Mouse (Mus musculus) intestine, embryonic 15.5 days (tissue): ENCODE results near the gene Cog4. TPM values are rescaled to one million over a fixed set of nuclear protein-coding genes. Genes with fewer than 3 reads are reported as not detected.

Source experiments
- ATAC-seq: fragments of 200-750 bp; cut with Nextera tagmentation; 2 replicates; pipeline ENCODE4 v1.8.0; 2017; ENCODE audit warnings: moderate TSS enrichment, moderate library complexity
- H3K27ac ChIP-seq: fragments of 300-500 bp; sonication (generic); 2 replicates; pipeline ENCODE4 v1.5.1; 2015; ENCODE audit warnings: mild to moderate bottlenecking, inconsistent platforms
- H3K27me3 ChIP-seq: fragments of 300-500 bp; sonication (generic); replicated peaks from 2 replicates; pipeline ENCODE4 v1.6.1; 2015; ENCODE audit warnings: inconsistent platforms
- H3K36me3 ChIP-seq: fragments of 300-500 bp; sonication (generic); 2 replicates; pipeline ENCODE4 v1.6.1; 2015; ENCODE audit warnings: inconsistent platforms
- H3K4me1 ChIP-seq: fragments of 300-500 bp; sonication (generic); replicated peaks from 2 replicates; pipeline ENCODE4 v1.6.1; 2015; ENCODE audit warnings: inconsistent platforms
- H3K4me2 ChIP-seq: fragments of 300-500 bp; sonication (generic); replicated peaks from 2 replicates; pipeline ENCODE4 v1.6.1; 2015; ENCODE audit warnings: mild to moderate bottlenecking, inconsistent platforms
- H3K4me3 ChIP-seq: fragments of 300-500 bp; sonication (generic); replicated peaks from 2 replicates; pipeline ENCODE4 v1.5.1; 2015; ENCODE audit warnings: inconsistent platforms
- H3K9ac ChIP-seq: fragments of 300-500 bp; sonication (generic); 2 replicates; pipeline ENCODE4 v1.6.1; 2015; ENCODE audit warnings: inconsistent platforms
- H3K9me3 ChIP-seq: fragments of 300-500 bp; sonication (generic); 2 replicates; pipeline ENCODE4 v1.6.1; 2016; ENCODE audit warnings: inconsistent platforms
- WGBS: fragments of 180-500 bp; shearing (Covaris S2); methylation state at CpG from one replicate; pipeline ENCODE4 v1.1.7; 2015; 5-methylcytosine and 5-hydroxymethylcytosine counted together
- polyA plus RNA-seq: library from polyadenylated mRNA; unstranded; fragments of >200 nt; fragmentation: Nextera tagmentation; extraction: Ambion mirVana; gene quantifications from 2 replicates; pipeline ENCODE4 v1.2.1, GENCODE M21; 2015

Cog4 gene
- polyA plus RNA-seq: 69.0 and 69.5 TPM in 2 replicates

GRCm38 (mm10) chr8:110846405-110847170 is at the start of gene Cog4, which contains the start of gene Sf3b3:
Cog4 (plus strand) TSS chr8:110846600.
Sf3b3 (minus strand) TSS chr8:110846787.
- peak within 1 kb of the TSS; percentile 86 for H3K9ac ChIP-seq
- H3K27ac ChIP-seq: peak within 1 kb of the TSS; percentile 74
- WGBS: under 1% methylated on average over 53 of the region's 53 CpGs

DNA sequence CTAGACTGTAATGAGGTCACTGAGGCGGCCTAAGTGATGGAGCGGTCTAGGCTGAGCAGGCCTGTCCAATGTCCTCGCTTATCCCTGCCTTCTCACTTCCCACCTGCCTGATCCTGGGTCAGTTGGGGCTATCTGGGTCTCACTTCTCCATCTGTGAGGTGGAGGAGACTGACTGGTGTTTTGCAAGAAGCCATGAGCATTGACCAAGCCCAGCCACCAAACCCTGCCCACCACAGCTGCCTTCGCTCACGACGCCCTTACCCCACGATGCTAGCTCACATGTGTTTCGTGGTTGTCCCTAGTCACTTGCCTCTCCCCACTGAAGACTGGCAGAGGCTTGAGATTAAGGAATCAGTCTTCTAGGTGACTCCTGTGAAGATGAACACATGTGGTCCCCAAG is 49.3 kb upstream of the Cog4 start:
- ATAC-seq: no peak
- no peak overlapping the region for H3K27ac ChIP-seq
- H3K4me2 ChIP-seq: no peak overlapping the region
- no peaks in the 10 kb centered on the region for H3K36me3 ChIP-seq
- H3K27me3 ChIP-seq: no peaks in the 10 kb centered on the region
- H3K4me1 ChIP-seq: peaks cover 11% of the 10 kb centered on the region
- no peaks in the 10 kb centered on the region for H3K9me3 ChIP-seq
- no peak overlapping the region for H3K4me3 ChIP-seq
- 92% methylated on average over 8 of the region's 8 CpGs for whole genome bisulfite sequencing
- no peak overlapping the region for H3K9ac ChIP-seq

More at GRCm38 (mm10) chr8:110846405-110847170, at the start of gene Cog4, which contains the start of gene Sf3b3:
- Histone ChIP-seq H3K9me3 (no peaks in the 10 kb centered on the region), H3K27me3 (no peaks in the 10 kb centered on the region), H3K4me3 (peak within 1 kb of the TSS; percentile 79), H3K36me3 (peaks cover 35% of the 10 kb centered on the region), H3K4me2 (peak within 1 kb of the TSS; percentile 71), H3K4me1 (peaks cover 10% of the 10 kb centered on the region; the same call in 1 of the 2 replicates)
- peak; percentile 93 for ATAC-seq

DNA sequence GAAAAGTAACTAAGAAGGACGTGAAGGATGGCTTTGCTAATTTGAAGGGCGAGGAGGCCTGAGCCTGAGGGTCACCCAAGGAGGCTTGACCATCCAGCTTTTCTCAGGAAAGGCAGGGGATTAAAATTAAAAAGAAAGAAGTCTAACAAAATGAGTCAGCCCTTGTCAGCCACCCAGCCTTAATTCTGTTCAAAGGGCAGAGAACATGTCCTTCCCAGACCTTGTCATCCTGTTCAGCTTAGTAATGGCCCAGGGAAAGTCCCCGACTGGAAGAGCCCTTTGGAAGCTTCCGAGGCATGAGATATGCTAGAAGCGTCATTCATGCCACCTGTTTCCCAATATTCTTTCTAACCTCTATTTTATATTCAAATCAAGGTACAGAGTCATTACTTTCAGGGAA is 43.4 kb upstream of the Cog4 start:
- Histone ChIP-seq H3K4me3 (no peak overlapping the region), H3K27ac (no peak overlapping the region), H3K4me2 (no peak overlapping the region), H3K9me3 (no peaks in the 10 kb centered on the region), H3K4me1 (peaks cover 6% of the 10 kb centered on the region), H3K27me3 (no peaks in the 10 kb centered on the region), H3K9ac (no peak overlapping the region), H3K36me3 (no peaks in the 10 kb centered on the region)
- ATAC-seq: no peak
- 84% methylated on average over 5 of the region's 5 CpGs for WGBS

GRCm38 (mm10) chr8:110803856-110804255 is 42.5 kb upstream of the Cog4 start:
- Histone ChIP-seq H3K4me1 (peaks cover 13% of the 10 kb centered on the region), H3K9me3 (no peaks in the 10 kb centered on the region), H3K27me3 (no peaks in the 10 kb centered on the region), H3K27ac (no peak overlapping the region), H3K4me3 (no peak overlapping the region), H3K9ac (no peak overlapping the region), H3K36me3 (no peaks in the 10 kb centered on the region), H3K4me2 (no peak overlapping the region)
- no peak for ATAC-seq
- 86% methylated on average over 9 of the region's 9 CpGs for WGBS

- Histone ChIP-seq H3K36me3 (no peaks in the 10 kb centered on the region), H3K4me2 (peak overlapping the region; percentile 52), H3K9me3 (no peaks in the 10 kb centered on the region), H3K27me3 (no peaks in the 10 kb centered on the region), H3K4me3 (no peak overlapping the region), H3K9ac (no peak overlapping the region), H3K27ac (peak overlapping the region; percentile 34; the same call in 1 of the 2 replicates), H3K4me1 (peaks cover 18% of the 10 kb centered on the region)
- ATAC-seq: no peak
- WGBS: 35% methylated on average over 3 of the region's 3 CpGs
Observed at GRCm38 (mm10) chr8:110804825-110805514, 41.4 kb upstream of the Cog4 start.

DNA sequence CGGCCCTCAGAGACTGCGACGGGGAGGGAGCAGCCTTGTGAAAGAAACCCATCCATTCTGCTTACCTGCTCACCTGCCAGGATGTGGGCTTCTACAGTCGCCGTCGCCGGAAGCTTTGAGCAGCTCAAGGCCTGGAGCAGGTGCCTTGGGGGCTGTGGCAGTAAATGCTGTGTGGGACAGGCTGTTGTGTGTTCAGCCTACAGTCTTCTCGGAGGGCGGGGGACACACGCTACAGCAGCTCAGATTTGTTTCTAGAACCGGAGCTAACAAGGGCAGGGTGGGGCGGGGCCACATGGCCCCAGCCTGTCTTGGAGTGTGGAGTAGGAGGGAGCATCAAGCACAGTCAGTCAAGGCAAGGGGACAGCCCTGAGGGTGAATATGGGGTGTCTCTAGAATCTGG is 40.7 kb upstream of the Cog4 start, which contains the start of gene Il34:
Gene Il34 (minus strand): TSS at position 256 of the 400 bp plus-strand sequence.
- Histone ChIP-seq H3K36me3 (peaks cover 5% of the 10 kb centered on the region), H3K27ac (peak within 1 kb of the TSS; percentile 34; the same call in 1 of the 2 replicates), H3K9ac (0 out of 2 replicates have a peak within 1 kb of the TSS, but pooled peaks have one; percentile 9), H3K9me3 (no peaks in the 10 kb centered on the region), H3K27me3 (no peaks in the 10 kb centered on the region), H3K4me2 (peak within 1 kb of the TSS; percentile 52), H3K4me3 (peak within 1 kb of the TSS; percentile 20), H3K4me1 (peaks cover 18% of the 10 kb centered on the region)
- WGBS: 22% methylated on average over 12 of the region's 12 CpGs
- peak; percentile 76 for ATAC-seq

DNA sequence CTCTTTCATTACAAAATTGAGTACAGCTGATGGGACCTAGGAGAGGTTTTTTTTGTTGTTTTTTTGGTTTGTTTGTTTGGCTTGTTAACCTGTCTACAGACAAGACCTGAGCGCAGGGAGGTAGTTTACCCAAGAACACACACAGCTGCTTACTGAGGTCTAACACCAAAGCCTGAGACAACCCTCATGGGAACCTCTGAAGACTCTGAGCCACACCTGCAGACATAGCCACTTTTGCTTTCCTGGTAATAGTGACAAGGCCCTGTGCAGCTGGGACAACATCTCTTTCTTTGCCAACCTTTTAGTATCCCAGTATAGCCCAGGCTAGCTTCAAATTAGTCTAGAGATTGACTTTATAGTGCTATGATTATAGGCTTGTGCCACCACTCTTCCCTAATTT is 40.3 kb upstream of the Cog4 start:
- 71% methylated on average over 1 of the region's 1 CpGs for WGBS
- Histone ChIP-seq H3K4me3 (no peak overlapping the region), H3K4me1 (peaks cover 18% of the 10 kb centered on the region), H3K36me3 (peaks cover 8% of the 10 kb centered on the region), H3K9ac (no peak overlapping the region), H3K27ac (no peak overlapping the region), H3K4me2 (peak overlapping the region; percentile 52; the same call in 1 of the 2 replicates), H3K27me3 (no peaks in the 10 kb centered on the region), H3K9me3 (no peaks in the 10 kb centered on the region)
- no peak for ATAC-seq

- peaks cover 35% of the 10 kb centered on the region for H3K36me3 ChIP-seq
- H3K9me3 ChIP-seq: no peaks in the 10 kb centered on the region
- no peaks in the 10 kb centered on the region for H3K27me3 ChIP-seq
- no peak overlapping the region for H3K9ac ChIP-seq
- H3K4me1 ChIP-seq: peaks cover 18% of the 10 kb centered on the region
- H3K27ac ChIP-seq: peak overlapping the region; percentile 54
- no peak overlapping the region for H3K4me2 ChIP-seq
- H3K4me3 ChIP-seq: no peak overlapping the region
- WGBS: 47% methylated on average over 13 of the region's 13 CpGs
- ATAC-seq: peak; percentile 57
Observed at GRCm38 (mm10) chr8:110808495-110809472, 37.6 kb upstream of the Cog4 start.

- Histone ChIP-seq H3K4me1 (peaks cover 18% of the 10 kb centered on the region), H3K27ac (0 out of 2 replicates have a peak overlapping the region, but pooled peaks have one; percentile 54), H3K36me3 (peaks cover 45% of the 10 kb centered on the region), H3K4me2 (no peak overlapping the region), H3K9ac (no peak overlapping the region), H3K4me3 (no peak overlapping the region), H3K9me3 (no peaks in the 10 kb centered on the region), H3K27me3 (no peaks in the 10 kb centered on the region)
- 29% methylated on average over 2 of the region's 2 CpGs for whole genome bisulfite sequencing
- ATAC-seq: no peak
Observed at GRCm38 (mm10) chr8:110809831-110810230, 36.6 kb upstream of the Cog4 start.

DNA sequence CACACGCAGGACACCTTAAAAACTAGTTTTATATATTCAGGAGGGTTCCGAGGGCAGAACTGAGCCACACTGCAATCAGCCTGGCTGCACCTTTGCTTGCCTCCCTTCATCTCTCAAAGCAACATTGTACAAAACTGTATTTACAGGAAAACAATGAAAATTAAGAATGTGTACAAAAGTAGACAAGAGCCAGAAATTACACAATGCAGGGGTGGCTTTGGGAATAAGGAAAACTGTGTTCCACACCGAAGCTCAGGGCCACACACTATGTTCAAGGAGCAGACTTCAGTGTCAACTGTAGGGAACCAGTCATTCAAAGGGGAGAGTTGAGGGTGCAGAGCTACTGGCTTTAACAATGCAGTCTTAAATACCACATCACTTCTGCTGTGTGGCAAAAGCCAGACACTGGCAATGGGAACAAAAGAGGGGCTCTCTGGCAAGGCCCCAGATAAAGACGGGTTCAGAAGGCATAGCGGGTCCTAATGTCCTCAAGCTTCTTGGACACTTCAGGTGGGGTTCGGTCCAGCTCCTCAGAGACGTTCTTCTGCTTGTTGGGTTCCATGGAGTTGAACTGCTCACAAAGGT is 35.8 kb upstream of the Cog4 start:
- ATAC-seq: no peak
- H3K9ac ChIP-seq: no peak overlapping the region
- 86% methylated on average over 7 of the region's 7 CpGs for WGBS

DNA sequence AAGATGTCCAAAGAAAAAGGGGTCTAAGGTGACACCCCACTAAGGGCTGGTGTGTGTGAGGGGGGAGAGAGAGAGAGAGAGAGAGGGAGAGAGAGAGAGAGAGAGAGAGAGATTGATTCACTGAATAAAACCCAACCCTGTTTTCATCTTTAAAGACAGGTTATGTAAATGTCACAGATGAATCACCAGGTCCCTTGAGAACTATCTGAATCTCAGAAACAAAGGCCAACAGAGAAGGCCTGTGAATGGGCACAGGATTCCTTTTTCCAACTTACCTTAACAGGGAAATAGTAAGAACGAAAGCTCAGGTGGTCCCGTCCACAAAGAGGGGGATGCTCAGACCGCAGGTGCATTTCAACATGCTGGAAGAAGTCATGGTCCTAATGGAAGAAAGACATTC is 35.3 kb upstream of the Cog4 start:
- Histone ChIP-seq H3K9ac (no peak overlapping the region), H3K36me3 (peaks cover 56% of the 10 kb centered on the region), H3K4me3 (no peak overlapping the region), H3K4me2 (no peak overlapping the region), H3K27me3 (no peaks in the 10 kb centered on the region), H3K9me3 (no peaks in the 10 kb centered on the region), H3K27ac (no peak overlapping the region), H3K4me1 (peaks cover 13% of the 10 kb centered on the region; the same call in 1 of the 2 replicates)
- no peak for ATAC-seq
- 94% methylated on average over 3 of the region's 3 CpGs for WGBS

More for the DNA sequence above, 35.8 kb upstream of the Cog4 start:
- H3K36me3 ChIP-seq: peaks cover 52% of the 10 kb centered on the region
- no peak overlapping the region for H3K27ac ChIP-seq
- H3K4me3 ChIP-seq: no peak overlapping the region
- H3K9me3 ChIP-seq: no peaks in the 10 kb centered on the region
- no peaks in the 10 kb centered on the region for H3K27me3 ChIP-seq
- H3K4me1 ChIP-seq: peaks cover 17% of the 10 kb centered on the region
- H3K4me2 ChIP-seq: no peak overlapping the region
